Mouse (Mus musculus) regulatory T cell (primary cell): Measurements from ENCODE around the gene Hectd4.

Experiments used
- in situ Hi-C: fragments of 300-600 bp; cut with MboI, MseI; formaldehyde crosslinking; loops from one replicate; pipeline ENCODE4 v1.15.1; 2025; ENCODE audit warnings: high pct_unique_total_duplicates

The Hectd4 gene

GRCm38 (mm10) chr5:121339507-121340230 is 119.7 kb downstream of the Hectd4 start:
- in situ Hi-C loops: loop anchor here (10.0 kb wide), 1 partner anchor 1185 kb away; no protein-coding TSS in a partner anchor

DNA sequence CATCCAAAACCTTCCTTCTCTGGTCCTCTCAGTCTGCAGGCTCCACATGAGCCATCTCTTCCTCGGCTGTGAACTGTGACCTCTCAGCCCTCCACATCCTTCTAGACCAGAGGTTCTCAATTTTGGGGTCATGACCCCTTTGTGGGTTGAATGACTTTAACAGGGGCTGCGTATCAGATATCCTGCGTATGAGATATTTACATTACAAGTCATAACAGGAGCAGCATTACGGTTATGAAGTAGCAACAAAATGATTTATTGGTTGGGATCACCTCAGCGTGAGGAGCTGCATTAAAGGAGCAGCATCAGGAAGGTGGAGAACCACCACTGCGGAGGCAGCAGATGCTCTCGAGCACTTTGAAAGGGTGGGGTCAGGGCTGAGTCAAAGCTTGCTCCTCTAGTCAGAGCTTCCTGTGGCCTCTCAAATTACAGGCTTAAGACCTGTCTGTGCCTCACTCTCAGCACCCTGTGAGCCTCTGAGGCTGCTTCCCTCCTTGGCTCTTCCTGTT is 121.0 kb downstream of the Hectd4 start:
- in situ Hi-C loops: loop anchor here (10.0 kb wide), 1 partner anchor 1186 kb away; no protein-coding TSS in a partner anchor

DNA sequence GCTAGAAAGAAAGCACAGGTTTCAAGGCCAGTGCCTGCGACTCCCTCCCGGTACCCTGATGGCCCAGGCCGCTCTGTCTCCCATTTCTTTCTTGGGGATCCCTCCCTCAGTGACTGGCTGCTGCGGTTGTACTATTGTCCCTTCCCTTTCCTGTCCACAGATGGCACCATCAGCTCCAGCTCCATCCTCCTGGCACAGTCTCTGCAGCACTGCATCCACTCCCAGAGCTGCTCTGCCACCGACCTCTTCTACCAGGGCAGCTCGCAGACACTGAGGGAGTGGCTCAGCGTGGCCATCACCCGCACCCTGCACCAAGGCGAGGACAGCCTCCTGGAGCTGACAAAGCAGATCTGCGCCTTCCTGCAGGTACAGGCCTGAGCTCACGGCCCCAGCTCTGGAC is 122.5 kb downstream of the Hectd4 start:
- in situ Hi-C loops: loop anchor here (10.0 kb wide), 1 partner anchor 1188 kb away; no protein-coding TSS in a partner anchor

- in situ Hi-C loops: loop anchor here (10.0 kb wide), 1 partner anchor 1189 kb away; no protein-coding TSS in a partner anchor
Measured at GRCm38 (mm10) chr5:121343997-121344396, 124.0 kb downstream of the Hectd4 start.

GRCm38 (mm10) chr5:121359229-121359628 is 139.2 kb downstream of the Hectd4 start:
- in situ Hi-C loops: no loop called here

GRCm38 (mm10) chr5:121361696-121362095 is 141.7 kb downstream of the Hectd4 start:
- in situ Hi-C loops: no loop called here

DNA sequence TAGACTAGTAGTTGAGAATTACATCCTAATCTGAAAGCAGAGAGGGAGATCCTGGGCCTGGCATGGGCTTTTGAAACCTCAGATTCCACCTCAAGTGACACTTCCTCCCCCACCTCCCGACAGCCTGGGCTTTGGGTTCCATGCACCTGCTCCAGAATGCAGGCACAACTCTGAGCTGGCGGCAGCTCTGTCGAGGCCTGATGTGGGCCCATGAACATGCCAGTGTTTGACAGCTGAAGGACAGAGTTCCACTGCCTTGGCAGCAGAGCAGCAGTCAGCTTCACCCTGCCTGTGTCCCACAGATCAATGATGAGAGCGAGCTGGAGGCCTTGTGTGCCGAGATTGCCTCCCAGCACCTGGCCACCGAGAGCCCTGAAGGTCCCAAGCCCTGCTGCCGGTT is 143.4 kb downstream of the Hectd4 start:
- in situ Hi-C loops: no loop called here

- in situ Hi-C loops: no loop called here
Measured at GRCm38 (mm10) chr5:121366449-121367225, 146.6 kb downstream of the Hectd4 start.

DNA sequence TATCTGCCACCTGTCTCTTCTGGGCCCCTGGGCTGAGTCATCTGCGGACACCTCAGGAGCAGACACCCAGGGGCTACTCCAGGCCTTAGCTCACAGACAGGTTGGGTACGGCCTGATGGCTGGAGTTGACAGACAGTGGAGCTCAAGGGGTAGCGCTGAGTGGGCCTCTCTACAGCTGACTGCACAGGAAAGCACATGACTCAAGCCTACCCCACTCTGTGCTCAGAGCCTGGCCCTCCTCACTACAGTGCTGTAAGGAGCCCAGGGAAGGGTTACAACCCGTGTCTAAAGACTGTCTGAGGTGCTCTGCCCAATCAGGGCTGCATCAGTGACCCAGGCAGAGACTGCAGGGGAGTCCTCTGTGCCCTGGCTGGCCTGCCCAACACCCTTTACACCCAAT is 147.2 kb downstream of the Hectd4 start:
- in situ Hi-C loops: no loop called here

DNA sequence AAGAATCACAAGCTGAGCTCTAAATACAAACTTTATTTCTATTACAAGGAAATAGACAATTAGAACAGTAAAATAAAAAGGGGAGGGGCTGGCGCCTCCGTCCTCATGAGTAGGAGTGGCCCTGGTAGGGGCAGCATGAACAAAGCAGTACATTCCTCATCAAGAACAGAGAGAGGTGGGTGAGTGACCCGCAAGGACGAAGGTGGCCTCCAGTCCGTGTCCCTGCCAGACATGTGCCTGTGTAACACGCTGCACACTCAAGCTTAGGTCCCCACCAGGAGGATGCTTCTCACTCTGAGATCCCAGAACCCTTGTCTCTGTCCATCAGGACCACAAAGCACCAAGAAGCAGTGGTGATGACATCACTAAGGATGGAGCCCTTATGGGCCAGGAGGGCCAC is 151.7 kb downstream of the Hectd4 start:
- in situ Hi-C loops: no loop called here

- in situ Hi-C loops: loop anchor here (5.0 kb wide), 1 partner anchor 157 kb away; no protein-coding TSS in a partner anchor
Measured at GRCm38 (mm10) chr5:121374790-121375189, 154.8 kb downstream of the Hectd4 start.

- in situ Hi-C loops: loop anchor here (5.0 kb wide), 1 partner anchor 160 kb away; no protein-coding TSS in a partner anchor
Measured at GRCm38 (mm10) chr5:121376972-121377371, 157.0 kb downstream of the Hectd4 start.

- in situ Hi-C loops: loop anchor here (5.0 kb wide), 1 partner anchor 161 kb away; no protein-coding TSS in a partner anchor
Measured at GRCm38 (mm10) chr5:121378678-121379256, 158.7 kb downstream of the Hectd4 start.

DNA sequence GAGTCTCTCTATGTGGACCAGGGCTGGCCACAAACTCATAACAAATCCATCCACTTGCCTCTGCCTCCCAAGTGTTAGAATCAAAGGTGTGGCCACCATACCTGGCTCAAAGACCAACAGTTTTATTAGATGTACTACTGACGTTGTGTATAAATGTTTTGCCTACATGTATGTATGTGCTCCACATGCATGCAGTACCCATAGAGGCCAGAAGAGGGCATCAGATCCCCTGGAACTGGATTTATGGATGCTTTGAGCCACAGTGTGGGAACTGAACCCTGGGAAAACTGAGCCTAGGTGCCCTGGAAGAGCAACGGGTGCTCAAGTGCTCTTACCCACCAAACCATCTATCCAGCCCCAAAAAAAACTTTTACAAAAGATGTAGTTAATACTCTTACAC is 160.7 kb downstream of the Hectd4 start:
- in situ Hi-C loops: no loop called here

DNA sequence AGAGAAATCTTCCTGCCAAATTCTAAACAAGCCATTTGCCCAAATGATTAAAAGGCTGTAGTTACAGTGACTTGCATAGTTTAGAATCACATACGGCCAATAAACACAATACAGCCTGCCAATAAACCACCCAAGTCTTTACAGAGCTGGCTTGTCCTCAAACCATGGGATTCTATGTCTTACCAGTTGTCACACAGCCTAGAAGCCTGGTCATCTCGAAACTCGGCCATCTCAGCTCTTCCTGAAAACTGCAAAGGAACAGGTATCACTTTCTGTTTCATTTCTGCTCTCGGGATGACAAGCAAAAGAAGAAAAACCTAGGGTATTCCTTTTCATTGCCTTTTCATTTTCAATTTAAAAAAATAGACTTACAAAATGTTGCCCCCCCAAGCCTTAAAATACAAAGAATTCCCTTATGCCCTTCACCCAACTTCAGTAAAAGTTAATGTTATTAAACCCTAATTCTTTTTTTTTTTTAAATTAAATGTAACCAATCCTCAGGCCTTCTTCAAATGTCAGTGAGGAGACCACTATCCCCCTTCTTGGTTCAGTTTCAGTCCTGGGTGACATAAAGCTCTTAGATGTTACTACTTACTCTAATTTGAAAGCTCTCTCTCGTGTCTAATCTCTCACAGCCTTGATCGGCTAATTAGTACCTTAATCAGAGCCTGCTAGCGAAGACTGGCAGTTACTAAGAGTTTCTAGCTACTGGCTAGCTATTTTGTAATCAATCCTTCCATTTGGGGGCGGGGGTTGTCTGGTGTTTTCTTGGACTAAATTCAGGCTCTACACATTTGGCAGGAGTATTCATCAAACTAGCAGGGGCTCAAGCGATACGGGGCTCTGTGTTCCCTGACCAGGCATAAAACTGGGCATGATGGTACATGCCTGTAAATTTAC is 164.1 kb downstream of the Hectd4 start:
- in situ Hi-C loops: no loop called here

DNA sequence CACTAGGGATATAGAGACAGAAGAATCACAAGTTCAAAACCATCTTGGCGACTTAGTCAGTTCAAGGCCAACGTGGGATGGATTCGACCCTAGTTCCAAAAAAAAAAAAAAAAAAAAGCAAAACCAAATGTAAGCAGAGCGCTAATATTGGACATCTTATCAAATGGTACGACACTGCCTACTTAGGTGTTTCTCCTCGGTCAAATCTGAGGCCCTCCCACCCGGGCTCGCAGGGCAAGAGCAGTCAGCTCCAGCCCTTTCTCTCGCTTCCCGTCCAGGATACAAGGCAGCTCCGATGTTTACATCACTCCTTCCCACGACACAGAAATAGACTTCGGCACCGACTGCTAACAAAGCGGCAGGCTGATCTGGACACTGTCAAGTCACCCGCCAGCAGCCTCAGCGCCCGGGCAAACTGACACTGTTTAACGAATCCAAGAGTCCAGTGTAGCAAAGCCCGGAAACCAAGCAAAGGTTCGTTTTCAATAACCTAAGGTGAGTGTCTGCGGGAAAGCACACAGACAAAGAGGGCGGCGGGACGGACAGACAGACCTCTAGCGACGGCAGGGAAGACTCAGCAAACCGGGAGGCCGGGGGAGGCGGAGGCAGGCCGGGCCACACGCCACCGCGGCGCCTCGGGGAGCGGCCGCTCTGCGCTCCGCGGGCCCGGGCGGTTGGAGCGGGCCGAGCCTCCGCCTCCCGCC is 164.9 kb downstream of the Hectd4 start:
- in situ Hi-C loops: no loop called here

DNA sequence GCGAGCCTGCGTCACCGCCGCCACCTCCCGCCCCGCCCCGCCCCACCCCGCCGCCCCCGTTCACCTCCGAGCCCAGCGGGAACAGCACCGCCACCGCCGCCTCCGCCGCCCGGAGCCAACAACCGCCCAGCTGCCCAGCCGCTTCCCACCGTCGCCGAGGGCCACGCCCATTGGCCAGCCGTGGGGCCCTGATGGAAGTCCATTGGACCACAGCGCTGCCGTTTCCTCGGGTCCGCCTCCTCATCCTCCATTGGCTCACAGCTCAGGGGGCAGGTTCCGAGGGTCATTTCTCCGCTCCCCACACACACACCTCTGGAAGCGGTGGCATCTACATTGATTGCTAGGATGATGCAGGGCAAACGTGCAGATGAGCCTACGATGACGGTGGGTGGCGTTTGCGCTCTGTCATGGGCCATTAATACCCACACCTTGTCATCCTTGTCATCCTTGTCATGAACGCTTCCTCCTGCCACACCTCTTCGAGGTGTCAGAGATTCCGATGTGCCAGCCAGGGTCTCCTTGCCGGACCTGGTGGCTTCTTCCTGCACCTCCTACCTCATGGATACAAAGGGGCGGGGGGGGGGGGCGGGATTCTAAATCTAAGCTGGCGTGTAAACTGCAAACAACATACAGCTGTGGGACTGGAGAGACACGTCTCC is 165.6 kb downstream of the Hectd4 start, which contains the start of gene Trafd1:
Gene Trafd1, minus strand, starts transcription at position 172 of the 659 bp plus-strand sequence.
- in situ Hi-C loops: no loop called here

DNA sequence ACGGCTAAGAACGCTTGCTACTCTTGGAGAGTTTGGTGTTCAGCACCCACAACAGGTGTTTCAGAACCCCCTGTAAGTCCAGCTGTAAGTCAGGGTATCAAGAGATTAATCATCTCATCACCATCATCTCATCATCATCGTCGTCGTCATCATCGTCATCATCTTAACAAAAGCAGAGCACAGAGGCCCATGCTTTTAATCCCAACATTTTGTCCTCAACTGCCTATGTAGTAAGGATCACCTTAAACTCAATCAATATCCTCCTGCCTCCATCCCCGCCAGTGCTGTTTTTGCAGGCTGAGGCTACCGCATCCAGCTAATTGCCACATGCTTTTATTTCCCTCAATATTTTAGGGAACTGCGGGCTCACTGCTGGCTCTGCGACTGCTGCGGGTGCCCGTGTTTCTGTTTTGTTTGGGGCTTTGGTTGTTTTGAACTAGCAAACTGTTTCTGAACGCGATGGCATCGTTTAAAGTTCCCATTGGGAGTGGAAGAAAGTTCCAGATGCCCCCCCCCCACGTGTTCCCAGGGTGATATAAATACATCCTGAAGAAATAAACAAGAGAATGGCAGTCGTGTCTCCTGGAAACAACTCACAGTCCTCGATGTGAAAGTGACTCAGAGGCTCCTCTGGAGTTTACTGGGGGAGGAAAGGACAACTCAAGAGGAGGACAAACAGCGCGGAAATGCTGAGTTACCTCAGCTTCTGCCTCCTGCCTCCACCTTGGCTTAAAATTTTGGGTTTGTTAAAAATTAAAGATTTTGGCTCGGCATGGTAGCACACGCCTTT is 166.3 kb downstream of the Hectd4 start:
- in situ Hi-C loops: no loop called here

DNA sequence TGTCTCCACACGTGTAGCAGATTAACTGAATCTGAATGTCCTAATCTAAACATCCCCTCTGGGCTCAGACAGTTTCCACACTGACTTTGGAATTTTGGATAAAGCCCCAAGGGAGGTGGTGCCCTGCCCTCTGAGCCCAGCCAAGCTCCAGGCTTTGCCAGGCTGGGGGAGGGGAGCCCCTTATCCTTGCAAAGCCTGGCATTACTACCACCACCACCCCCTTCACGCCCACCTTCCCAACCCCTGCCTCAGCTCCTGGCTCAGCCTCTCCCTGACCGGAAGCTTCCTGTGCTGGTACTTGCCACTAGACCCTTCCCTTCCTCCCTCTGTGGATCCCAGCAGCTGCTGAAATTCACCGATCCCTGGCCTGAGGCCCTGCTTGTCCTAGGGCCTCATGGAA is 167.1 kb downstream of the Hectd4 start:
- in situ Hi-C loops: no loop called here
